Mouse (Mus musculus): ENCODE results near the gene Olfr675.
"Not testable (repeated sequence)": the region's sequence is repeated elsewhere in the genome, so short reads cannot be mapped to it uniquely, and the experiment has no call there.

Olfr675 gene

DNA sequence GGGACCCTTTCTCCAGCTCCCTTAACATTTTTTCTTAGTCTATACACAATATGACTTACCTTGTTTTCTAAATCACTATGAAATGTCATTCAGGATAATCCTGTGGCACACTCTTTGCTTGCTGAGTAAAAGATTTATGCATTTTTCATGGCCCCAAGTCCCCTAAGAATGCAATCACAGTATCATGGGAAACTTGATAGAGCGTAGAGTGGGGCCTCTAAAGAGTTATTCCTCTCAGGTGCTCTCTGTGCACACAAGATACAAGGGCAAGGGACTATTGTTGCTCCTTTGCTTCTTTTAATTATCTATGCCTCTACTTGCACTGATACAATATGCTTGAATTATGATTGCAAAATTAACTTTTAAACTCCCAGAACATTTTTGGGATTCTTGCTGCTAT, at the start of gene Olfr675:
TSS of gene Olfr675 (minus strand) at position 101 of the 400 bp plus-strand sequence.
- DNase-seq: no peak

DNA sequence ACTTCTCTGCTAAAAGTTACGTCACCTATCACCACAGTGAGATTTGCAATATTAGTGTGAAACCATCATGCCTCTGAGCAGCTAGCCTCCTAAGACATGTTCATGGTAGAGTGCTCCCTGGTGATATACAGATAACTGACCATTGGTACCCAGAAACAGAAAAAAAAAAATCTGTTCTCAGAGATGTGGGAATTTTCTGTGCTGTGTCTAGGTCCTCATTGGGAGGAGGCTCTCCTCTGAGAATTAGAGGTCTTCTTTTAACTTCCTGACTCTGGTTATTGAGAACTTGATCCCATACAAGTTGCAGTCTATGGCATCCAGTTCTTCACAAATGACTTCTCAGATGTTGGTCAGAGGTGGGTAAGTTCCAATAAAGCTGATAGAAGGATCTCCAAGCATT, 35.9 kb upstream of the Olfr675 start, which contains the start of gene Olfr678:
TSS of gene Olfr678 (plus strand) at position 301 of the 400 bp plus-strand sequence.
- DNase-seq: no peak

DNA sequence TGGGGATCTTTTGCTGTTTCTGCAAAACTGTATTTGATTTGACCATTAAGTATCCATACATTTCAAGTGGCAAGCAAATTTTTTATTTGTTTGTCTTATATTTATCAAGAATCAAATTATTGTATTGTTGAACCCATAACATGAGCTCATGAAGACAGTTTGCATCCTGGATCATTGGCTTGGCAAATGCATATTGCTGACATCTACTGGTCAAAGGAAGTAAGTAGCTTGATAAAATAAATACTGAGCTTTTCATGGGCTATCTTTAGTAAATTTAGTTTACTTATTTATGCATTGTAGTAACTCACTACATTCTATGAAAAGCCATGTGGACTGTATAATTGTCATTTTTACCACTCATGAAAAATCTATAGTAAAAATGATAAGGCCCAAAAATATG, 30.7 kb upstream of the Olfr675 start:
- no peak for DNase-seq

DNA sequence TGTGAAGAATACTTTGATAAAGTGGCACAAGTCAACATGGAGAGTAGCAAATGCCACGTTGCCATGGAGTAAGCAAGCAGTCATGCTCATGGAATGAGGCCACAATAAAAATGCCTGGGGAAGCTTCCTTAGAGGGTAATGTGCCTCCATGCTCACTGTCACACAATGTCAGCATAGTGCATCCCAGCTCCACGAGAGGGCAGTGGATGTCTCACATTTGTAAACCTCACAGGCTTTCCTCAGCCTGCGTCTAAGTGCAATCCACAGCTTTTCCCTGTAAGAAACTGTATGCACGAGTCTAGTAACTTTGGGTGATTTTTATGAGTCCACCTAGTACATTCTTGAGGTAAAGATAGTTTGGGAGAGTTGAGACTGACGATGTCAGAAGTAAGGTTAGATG, 5.6 kb upstream of the Olfr675 start:
- not testable (repeated sequence) for DNase-seq

DNA sequence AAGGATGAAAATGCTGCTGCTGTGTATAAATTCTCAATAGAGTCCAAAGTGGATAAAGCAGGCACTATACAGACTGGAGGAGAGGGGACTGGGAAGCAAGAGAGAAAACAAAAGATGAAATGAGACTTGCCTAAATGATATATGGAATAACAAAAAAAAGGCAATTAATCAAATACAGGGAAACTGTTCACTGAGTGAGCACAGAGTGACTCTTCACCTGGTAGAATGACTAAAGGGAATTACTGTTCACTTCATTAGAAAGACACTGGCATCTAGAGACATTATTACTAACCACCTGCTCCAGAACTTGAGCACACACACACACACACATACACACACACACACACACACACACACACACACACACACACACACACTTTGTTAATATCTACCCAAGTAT, 4.1 kb upstream of the Olfr675 start, which contains the start of gene Olfr676:
TSS of gene Olfr676 (plus strand) at position 301 of the 400 bp plus-strand sequence.
- DNase-seq: no peak

DNA sequence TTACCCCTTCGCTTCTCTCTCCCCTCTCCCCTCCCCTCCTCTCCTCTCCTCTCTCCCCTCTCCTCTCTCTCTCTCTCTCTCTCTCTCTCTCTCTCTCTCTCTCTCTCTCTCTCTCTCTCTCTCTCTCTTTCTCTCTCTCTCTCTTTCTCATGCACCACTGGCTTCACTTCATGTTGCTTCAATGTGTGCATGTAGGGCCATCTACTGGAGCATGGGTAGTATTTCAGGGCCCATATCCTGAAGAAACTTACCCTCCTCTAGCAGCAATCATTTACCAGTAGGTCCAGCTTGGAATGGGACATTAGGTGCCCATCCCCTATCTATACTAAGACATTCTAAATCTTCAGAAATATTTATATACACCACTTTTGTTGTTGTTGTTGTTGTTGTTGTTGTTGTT, 5.7 kb downstream of the Olfr675 start:
- DNase-seq: no peak

DNA sequence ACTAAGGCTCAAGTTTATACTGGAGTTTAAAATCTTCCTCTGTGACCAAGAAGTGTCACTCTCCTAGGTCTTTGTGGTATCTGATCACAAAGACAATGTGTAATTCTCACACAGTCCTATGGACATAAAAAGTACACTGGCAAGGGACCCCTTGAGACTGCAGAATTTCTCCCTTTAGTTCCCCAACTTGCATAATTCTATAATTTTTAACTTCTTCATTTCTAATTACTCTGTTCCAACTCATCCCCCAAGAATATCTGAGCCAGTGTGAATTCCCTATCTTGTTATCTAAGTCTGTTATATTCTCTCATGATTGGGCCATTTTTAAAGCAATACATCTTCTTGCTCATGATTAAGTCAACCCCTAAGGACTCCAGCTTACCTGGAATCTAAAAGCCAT, 26.3 kb downstream of the Olfr675 start, which contains the start of gene Olfr672:
TSS of gene Olfr672 (minus strand) at position 101 of the 400 bp plus-strand sequence.
- no peak for DNase-seq

DNA sequence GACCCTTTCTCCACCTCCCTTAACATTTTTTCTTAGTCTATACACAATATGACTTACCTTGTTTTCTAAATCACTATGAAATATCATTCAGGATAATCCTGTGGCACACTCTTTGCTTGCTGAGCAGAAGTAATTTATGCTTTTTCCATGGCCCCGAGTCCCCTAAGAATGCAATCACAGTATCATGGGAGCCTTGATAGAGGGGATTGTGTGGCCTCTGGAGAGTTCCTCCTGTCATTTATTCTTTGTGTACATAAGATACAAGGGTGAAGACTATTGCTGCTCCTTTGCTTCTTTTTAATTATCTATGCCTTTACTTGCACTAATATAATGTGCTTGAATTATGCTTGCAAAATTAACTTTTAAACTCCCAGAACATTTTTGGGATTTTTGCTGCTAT, 49.2 kb downstream of the Olfr675 start, which contains the start of gene Olfr671:
TSS of gene Olfr671 (minus strand) at position 101 of the 400 bp plus-strand sequence.
- no peak for DNase-seq

DNA sequence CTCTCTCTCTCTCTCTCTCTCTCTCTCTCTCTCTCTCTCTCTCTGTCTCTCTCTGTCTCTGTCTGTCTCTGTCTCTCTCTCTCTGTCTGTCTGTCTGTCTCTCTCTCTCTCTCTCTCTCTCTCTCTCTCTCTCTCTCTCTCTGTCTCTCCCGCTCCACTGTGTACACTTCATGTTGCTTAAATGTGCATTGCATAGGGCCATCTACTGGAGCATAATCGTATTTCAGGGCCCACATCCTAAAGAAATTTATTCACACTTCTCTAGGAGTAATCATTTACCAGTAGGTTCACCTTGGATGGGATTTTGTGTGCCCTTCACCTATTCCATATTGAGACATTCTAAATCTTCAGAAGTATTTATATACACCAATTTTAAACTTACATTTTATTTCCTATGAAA, 55.8 kb downstream of the Olfr675 start:
- not testable (repeated sequence) for DNase-seq
